Mouse (Mus musculus) stomach, postnatal 0 days (tissue): ENCODE measurements around the gene Bhlhe23. TPM values are rescaled to one million over a fixed set of nuclear protein-coding genes. Genes with fewer than 3 reads are reported as not detected.

Experiments
- ATAC-seq: fragments of 200-750 bp; cut with Nextera tagmentation; 2 replicates; pipeline ENCODE4 v1.8.0; 2017; ENCODE audit not compliant: low FRiP score, low TSS enrichment
- DNase-seq: peaks from one replicate; pipeline ENCODE4 v3.0.0-alpha.2; 2016; ENCODE audit warnings: low spot score
- H3K27ac ChIP-seq: fragments of 300-500 bp; sonication (generic); replicated peaks from 2 replicates; pipeline ENCODE4 v1.5.1; 2014; ENCODE audit warnings: mild to moderate bottlenecking, control low read depth
- H3K27me3 ChIP-seq: fragments of 300-500 bp; sonication (generic); 2 replicates; pipeline ENCODE4 v1.6.1; 2014; ENCODE audit warnings: low read length; ENCODE audit not compliant: control insufficient read depth, insufficient read depth
- H3K36me3 ChIP-seq: fragments of 300-500 bp; sonication (generic); 2 replicates; pipeline ENCODE4 v1.6.1; 2014; ENCODE audit warnings: low read length, mixed read lengths; ENCODE audit not compliant: control insufficient read depth, insufficient read depth
- H3K4me1 ChIP-seq: fragments of 300-500 bp; sonication (generic); replicated peaks from 2 replicates; pipeline ENCODE4 v1.6.1; 2014; ENCODE audit warnings: antibody characterized with exemption; ENCODE audit not compliant: control insufficient read depth, insufficient read depth
- H3K4me2 ChIP-seq: fragments of 300-500 bp; sonication (generic); replicated peaks from 2 replicates; pipeline ENCODE4 v1.6.1; 2014; ENCODE audit warnings: low read depth, mild to moderate bottlenecking, control low read depth, moderate library complexity
- H3K4me3 ChIP-seq: fragments of 300-500 bp; sonication (generic); 2 replicates; pipeline ENCODE4 v1.5.1; 2014; ENCODE audit warnings: low read depth, low read length, control low read depth
- H3K9ac ChIP-seq: fragments of 300-500 bp; sonication (generic); 2 replicates; pipeline ENCODE4 v1.6.1; 2014; ENCODE audit warnings: mild to moderate bottlenecking, low read length, control low read depth, mixed read lengths
- H3K9me3 ChIP-seq: fragments of 300-500 bp; sonication (generic); 2 replicates; pipeline ENCODE4 v1.6.1; 2016; ENCODE audit warnings: low read length; ENCODE audit not compliant: control insufficient read depth
- CTCF ChIP-seq: IDR thresholded peaks from 2 replicates; pipeline ENCODE4 v1.5.1; 2016; ENCODE audit warnings: antibody characterized with exemption, low read depth, mild to moderate bottlenecking, moderate library complexity
- EP300 ChIP-seq: optimal IDR thresholded peaks from 2 replicates; pipeline ENCODE3; 2016; ENCODE audit warnings: antibody characterized with exemption
- WGBS: fragments of 180-500 bp; shearing (Covaris S2); extraction: QIAGEN DNeasy Blood & Tissue Kit; methylation state at CpG from one replicate; pipeline ENCODE4 v1.1.7; 2014; 5-methylcytosine and 5-hydroxymethylcytosine counted together
- polyA plus RNA-seq: library from polyadenylated mRNA; unstranded; fragments of >200 nt; fragmentation: Nextera tagmentation; extraction: Ambion mirVana; gene quantifications from 2 replicates; pipeline ENCODE4 v1.2.1, GENCODE M21; 2015

Bhlhe23 gene
- polyA plus RNA-seq, 1 experiment from 2014 or later = not detected

GRCm38 (mm10) chr2:180764986-180765385 lies 11.7 kb downstream of the Bhlhe23 start:
- Histone ChIP-seq H3K4me3 (no peak overlapping the region), H3K9ac (no peak overlapping the region), H3K36me3 (no peaks in the 10 kb centered on the region), H3K27ac (no peak overlapping the region), H3K4me1 (no peaks in the 10 kb centered on the region), H3K4me2 (no peak overlapping the region), H3K9me3 (no peaks in the 10 kb centered on the region), H3K27me3 (no peaks in the 10 kb centered on the region)
- no peak for TF ChIP-seq CTCF
- no peak for TF ChIP-seq EP300
- 75% methylated on average over 11 of the region's 11 CpGs for WGBS
- ATAC-seq (no peak), DNase-seq (no peak)

- Histone ChIP-seq H3K9ac (no peak overlapping the region), H3K27me3 (no peaks in the 10 kb centered on the region), H3K36me3 (no peaks in the 10 kb centered on the region), H3K27ac (no peak overlapping the region), H3K4me2 (no peak overlapping the region), H3K4me3 (no peak overlapping the region), H3K9me3 (no peaks in the 10 kb centered on the region), H3K4me1 (no peaks in the 10 kb centered on the region)
- TF ChIP-seq EP300 = no peak
- no peak for TF ChIP-seq CTCF
- ATAC-seq (no peak), DNase-seq (no peak)
- WGBS = 56% methylated on average over 15 of the region's 15 CpGs
Measured at GRCm38 (mm10) chr2:180758513-180759263, 18.0 kb downstream of the Bhlhe23 start.

- no peak for ATAC-seq
- no peaks in the 10 kb centered on the region for H3K9me3 ChIP-seq
- DNase-seq = no peak
- no peak overlapping the region for H3K4me3 ChIP-seq
- no peak overlapping the region for H3K9ac ChIP-seq
- H3K27ac ChIP-seq = no peak overlapping the region
- no peaks in the 10 kb centered on the region for H3K27me3 ChIP-seq
- 28% methylated on average over 2 of the region's 2 CpGs for WGBS
- no peaks in the 10 kb centered on the region for H3K4me1 ChIP-seq
- no peaks in the 10 kb centered on the region for H3K36me3 ChIP-seq
- TF ChIP-seq EP300 (no peak), CTCF (no peak)
- H3K4me2 ChIP-seq = no peak overlapping the region
Measured at GRCm38 (mm10) chr2:180756786-180757185, 19.9 kb downstream of the Bhlhe23 start.

GRCm38 (mm10) chr2:180755896-180756295 lies 20.8 kb downstream of the Bhlhe23 start:
- Histone ChIP-seq H3K4me3 (no peak overlapping the region), H3K36me3 (no peaks in the 10 kb centered on the region), H3K9me3 (no peaks in the 10 kb centered on the region), H3K9ac (no peak overlapping the region), H3K4me1 (no peaks in the 10 kb centered on the region), H3K4me2 (no peak overlapping the region), H3K27me3 (no peaks in the 10 kb centered on the region), H3K27ac (no peak overlapping the region)
- DNase-seq = peak; percentile 78
- 0 out of 2 replicates have a peak, but pooled peaks have one; percentile 51 for ATAC-seq
- TF ChIP-seq EP300 (no peak), CTCF (no peak)
- WGBS = 5% methylated on average over 8 of the region's 8 CpGs

GRCm38 (mm10) chr2:180754976-180755688 lies 21.6 kb downstream of the Bhlhe23 start:
- no peaks in the 10 kb centered on the region for H3K9me3 ChIP-seq
- no peaks in the 10 kb centered on the region for H3K36me3 ChIP-seq
- no peak overlapping the region for H3K9ac ChIP-seq
- H3K27me3 ChIP-seq = no peaks in the 10 kb centered on the region
- H3K4me3 ChIP-seq = no peak overlapping the region
- H3K4me1 ChIP-seq = no peaks in the 10 kb centered on the region
- 66% methylated on average over 5 of the region's 5 CpGs for WGBS
- H3K4me2 ChIP-seq = no peak overlapping the region
- ATAC-seq (no peak), DNase-seq (no peak)
- TF ChIP-seq EP300 = no peak
- no peak for TF ChIP-seq CTCF
- no peak overlapping the region for H3K27ac ChIP-seq

- TF ChIP-seq EP300 = no peak
- TF ChIP-seq CTCF = no peak
- peak; percentile 57 for ATAC-seq
- H3K9me3 ChIP-seq = no peaks in the 10 kb centered on the region
- no peaks in the 10 kb centered on the region for H3K36me3 ChIP-seq
- no peak overlapping the region for H3K4me3 ChIP-seq
- H3K4me1 ChIP-seq = no peaks in the 10 kb centered on the region
- H3K27ac ChIP-seq = no peak overlapping the region
- WGBS = 33% methylated on average over 5 of the region's 5 CpGs
- no peak for DNase-seq
- no peak overlapping the region for H3K9ac ChIP-seq
- H3K27me3 ChIP-seq = no peaks in the 10 kb centered on the region
- no peak overlapping the region for H3K4me2 ChIP-seq
Measured at GRCm38 (mm10) chr2:180748904-180749303, 27.8 kb downstream of the Bhlhe23 start.
